Mouse (Mus musculus) midbrain, embryonic 14.5 days (tissue): Measurements from ENCODE around the gene Zfp78. TPM values are rescaled to one million over a fixed set of nuclear protein-coding genes. Genes with fewer than 3 reads are reported as not detected.
"Not testable (repeated sequence)": the region's sequence is repeated elsewhere in the genome, so short reads cannot be mapped to it uniquely, and the experiment has no call there.

Source experiments
- ATAC-seq: fragments of 200-750 bp; cut with Nextera tagmentation; 2 replicates; pipeline ENCODE4 v1.8.0; 2017; ENCODE audit warnings: moderate number of reproducible peaks, moderate library complexity; ENCODE audit not compliant: low FRiP score, low TSS enrichment
- DNase-seq: peaks from one replicate; pipeline ENCODE4 v3.0.0-alpha.2; 2015
- H3K27ac ChIP-seq: fragments of 300-500 bp; sonication (generic); replicated peaks from 2 replicates; pipeline ENCODE4 v1.5.1; 2014; ENCODE audit warnings: mild to moderate bottlenecking, low read depth, low read length, moderate library complexity
- H3K27me3 ChIP-seq: fragments of 300-500 bp; sonication (generic); 2 replicates; pipeline ENCODE4 v1.6.1; 2014; ENCODE audit warnings: low read length, control low read depth, mixed read lengths; ENCODE audit not compliant: control insufficient read depth, insufficient read depth
- H3K36me3 ChIP-seq: fragments of 300-500 bp; sonication (generic); 2 replicates; pipeline ENCODE4 v1.6.1; 2014; ENCODE audit warnings: low read length, control low read depth; ENCODE audit not compliant: control insufficient read depth, insufficient read depth
- H3K4me1 ChIP-seq: fragments of 300-500 bp; sonication (generic); 2 replicates; pipeline ENCODE4 v1.6.1; 2014; ENCODE audit warnings: mild to moderate bottlenecking, antibody characterized with exemption, low read length, control low read depth; ENCODE audit not compliant: control insufficient read depth, insufficient read depth
- H3K4me2 ChIP-seq: fragments of 300-500 bp; sonication (generic); 2 replicates; pipeline ENCODE4 v1.6.1; 2014; ENCODE audit warnings: mild to moderate bottlenecking, low read length, moderate library complexity
- H3K4me3 ChIP-seq: fragments of 300-500 bp; sonication (generic); replicated peaks from 2 replicates; pipeline ENCODE4 v1.5.1; 2014; ENCODE audit warnings: low read depth, low read length
- H3K9ac ChIP-seq: fragments of 300-500 bp; sonication (generic); replicated peaks from 2 replicates; pipeline ENCODE4 v1.6.1; 2014; ENCODE audit warnings: mild to moderate bottlenecking, low read length, moderate library complexity
- H3K9me3 ChIP-seq: fragments of 300-500 bp; sonication (generic); 2 replicates; pipeline ENCODE4 v1.6.1; 2016; ENCODE audit warnings: low read length, control low read depth, mixed read lengths; ENCODE audit not compliant: control insufficient read depth
- WGBS: fragments of 180-500 bp; shearing (Covaris S2); extraction: QIAGEN DNeasy Blood & Tissue Kit; methylation state at CpG from one replicate; pipeline ENCODE4 v1.1.7; 2014; 5-methylcytosine and 5-hydroxymethylcytosine counted together
- polyA plus RNA-seq: library from polyadenylated mRNA; unstranded; fragments of >200 nt; fragmentation: Nextera tagmentation; extraction: Ambion mirVana; gene quantifications from 2 replicates; pipeline ENCODE4 v1.2.1, GENCODE M21; 2014

Zfp78 gene
- polyA plus RNA-seq, 1 experiment from 2014 or later = 6.1 TPM

GRCm38 (mm10) chr7:6360477-6361060, 2.5 kb upstream of the Zfp78 start:
- WGBS = 11% methylated on average over 9 of the region's 9 CpGs
- Histone ChIP-seq H3K36me3 (no peaks in the 10 kb centered on the region), H3K27ac (no peak overlapping the region), H3K9me3 (no peaks in the 10 kb centered on the region), H3K4me2 (no peak overlapping the region), H3K4me1 (peaks cover 7% of the 10 kb centered on the region; the same call in 1 of the 2 replicates), H3K27me3 (no peaks in the 10 kb centered on the region), H3K4me3 (no peak overlapping the region), H3K9ac (no peak overlapping the region)
- ATAC-seq (no peak), DNase-seq (no peak)

DNA sequence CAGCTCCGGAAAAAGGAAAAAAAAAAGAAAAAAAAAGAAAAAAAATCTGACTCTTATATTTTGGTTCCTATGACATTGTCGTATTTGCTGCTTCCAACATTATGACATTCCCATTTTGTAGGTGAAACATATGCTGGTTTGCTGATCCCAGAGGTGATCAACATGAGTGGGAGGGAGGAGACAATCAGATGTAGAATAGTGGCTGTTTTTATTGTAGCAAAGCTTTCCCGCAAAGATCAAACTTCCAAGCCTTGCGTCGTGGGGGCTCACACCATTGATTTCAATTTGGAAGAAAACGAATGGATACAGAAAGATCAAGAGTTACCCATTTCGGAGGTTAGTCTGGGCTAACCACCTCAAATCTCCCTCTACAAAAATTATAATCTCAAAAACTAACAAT, 1.3 kb upstream of the Zfp78 start:
- Histone ChIP-seq H3K9ac (peak overlapping the region; percentile 72), H3K27me3 (no peaks in the 10 kb centered on the region), H3K27ac (peak overlapping the region; percentile 96), H3K4me3 (peak overlapping the region; percentile 48), H3K4me1 (peaks cover 7% of the 10 kb centered on the region; the same call in 1 of the 2 replicates), H3K4me2 (peak overlapping the region; percentile 72), H3K9me3 (no peaks in the 10 kb centered on the region), H3K36me3 (no peaks in the 10 kb centered on the region)
- ATAC-seq (no peak), DNase-seq (no peak)
- 19% methylated on average over 7 of the region's 7 CpGs for WGBS

GRCm38 (mm10) chr7:6362268-6363046, 623 bp upstream of the Zfp78 start:
- Histone ChIP-seq H3K27me3 (no peaks in the 10 kb centered on the region), H3K4me1 (peaks cover 7% of the 10 kb centered on the region; the same call in 1 of the 2 replicates), H3K9me3 (no peaks in the 10 kb centered on the region), H3K4me3 (peak overlapping the region; percentile 48), H3K36me3 (no peaks in the 10 kb centered on the region), H3K4me2 (peak overlapping the region; percentile 72), H3K27ac (peak overlapping the region; percentile 96), H3K9ac (peak overlapping the region; percentile 72)
- DNase-seq (peak; percentile 98), ATAC-seq (peak; percentile 91)
- under 1% methylated on average over 38 of the region's 38 CpGs for WGBS

GRCm38 (mm10) chr7:6364761-6365160, 1.7 kb downstream of the Zfp78 start:
- Histone ChIP-seq H3K4me2 (peak overlapping the region; percentile 72; the same call in 1 of the 2 replicates), H3K9ac (no peak overlapping the region), H3K9me3 (no peaks in the 10 kb centered on the region), H3K36me3 (no peaks in the 10 kb centered on the region), H3K27me3 (no peaks in the 10 kb centered on the region), H3K4me3 (no peak overlapping the region), H3K4me1 (peaks cover 7% of the 10 kb centered on the region; the same call in 1 of the 2 replicates), H3K27ac (no peak overlapping the region)
- 50% methylated on average over 1 of the region's 1 CpGs for WGBS
- DNase-seq (no peak), ATAC-seq (no peak)

- ATAC-seq (no peak), DNase-seq (no peak)
- H3K4me3 ChIP-seq = no peak overlapping the region
- H3K4me2 ChIP-seq = no peak overlapping the region
- 95% methylated on average over 5 of the region's 5 CpGs for WGBS
- H3K9me3 ChIP-seq = no peaks in the 10 kb centered on the region
- no peak overlapping the region for H3K9ac ChIP-seq
- no peak overlapping the region for H3K27ac ChIP-seq
- H3K4me1 ChIP-seq = peaks cover 7% of the 10 kb centered on the region; the same call in 1 of the 2 replicates
- no peaks in the 10 kb centered on the region for H3K36me3 ChIP-seq
- no peaks in the 10 kb centered on the region for H3K27me3 ChIP-seq
Observed at GRCm38 (mm10) chr7:6367185-6367584, 4.1 kb downstream of the Zfp78 start.

GRCm38 (mm10) chr7:6368146-6368545, 5.1 kb downstream of the Zfp78 start:
- H3K36me3 ChIP-seq, ATAC-seq, H3K9me3 ChIP-seq, DNase-seq, H3K4me2 ChIP-seq, H3K9ac ChIP-seq, H3K27ac ChIP-seq, H3K27me3 ChIP-seq, H3K4me3 ChIP-seq, H3K4me1 ChIP-seq: not testable (repeated sequence)
- 85% methylated on average over 5 of the region's 5 CpGs for WGBS

- 84% methylated on average over 3 of the region's 3 CpGs for WGBS
Observed at GRCm38 (mm10) chr7:6369460-6369859, 6.4 kb downstream of the Zfp78 start.

DNA sequence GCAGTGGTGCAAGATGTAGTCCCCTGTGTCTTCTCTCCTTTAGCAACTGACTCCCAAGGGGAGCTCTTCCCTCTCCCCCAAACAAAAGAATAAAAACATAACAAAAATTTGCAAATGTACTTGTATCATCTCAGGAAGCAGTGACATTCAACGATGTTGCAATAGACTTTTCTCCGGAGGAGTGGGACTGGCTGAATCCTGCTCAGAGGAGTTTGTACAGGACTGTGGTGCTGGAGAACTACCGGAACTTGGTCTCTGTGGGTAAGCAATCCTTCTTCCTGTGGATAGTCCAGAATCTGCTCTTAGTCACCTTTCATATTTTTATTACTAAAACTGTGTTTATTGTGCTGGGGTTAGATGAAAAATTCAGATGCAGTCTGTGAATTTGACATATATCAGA, 9.9 kb downstream of the Zfp78 start:
- Histone ChIP-seq H3K9ac (no peak overlapping the region), H3K9me3 (no peaks in the 10 kb centered on the region), H3K27me3 (no peaks in the 10 kb centered on the region), H3K27ac (no peak overlapping the region), H3K4me1 (no peaks in the 10 kb centered on the region), H3K4me2 (no peak overlapping the region), H3K4me3 (no peak overlapping the region), H3K36me3 (peaks cover 9% of the 10 kb centered on the region; the same call in 1 of the 2 replicates)
- ATAC-seq (no peak), DNase-seq (no peak)
- 92% methylated on average over 3 of the region's 3 CpGs for WGBS

More at GRCm38 (mm10) chr7:6369460-6369859, 6.4 kb downstream of the Zfp78 start:
- Histone ChIP-seq H3K4me1 (no peaks in the 10 kb centered on the region), H3K4me3 (no peak overlapping the region), H3K4me2 (no peak overlapping the region), H3K27me3 (no peaks in the 10 kb centered on the region), H3K36me3 (peaks cover 3% of the 10 kb centered on the region; the same call in 1 of the 2 replicates), H3K9me3 (no peaks in the 10 kb centered on the region), H3K9ac (no peak overlapping the region), H3K27ac (no peak overlapping the region)
- ATAC-seq = no peak
- no peak for DNase-seq
